Mouse (Mus musculus) olfactory bulb, adult 2 months (tissue): ENCODE measurements around the gene Adh1.

ENCODE experiments used
- CTCF ChIP-seq: fragments of 200-500 bp; IDR thresholded peaks from 2 replicates; pipeline ENCODE4 v1.5.1; 2012; ENCODE audit warnings: low read depth, mild to moderate bottlenecking, low read length, moderate library complexity; ENCODE audit not compliant: insufficient read depth
- POLR2A ChIP-seq: fragments of 200-500 bp; IDR thresholded peaks from 2 replicates; pipeline ENCODE4 v1.6.1; 2012; ENCODE audit warnings: mild to moderate bottlenecking, low read depth, low read length, moderate library complexity; ENCODE audit not compliant: insufficient read depth

DNA sequence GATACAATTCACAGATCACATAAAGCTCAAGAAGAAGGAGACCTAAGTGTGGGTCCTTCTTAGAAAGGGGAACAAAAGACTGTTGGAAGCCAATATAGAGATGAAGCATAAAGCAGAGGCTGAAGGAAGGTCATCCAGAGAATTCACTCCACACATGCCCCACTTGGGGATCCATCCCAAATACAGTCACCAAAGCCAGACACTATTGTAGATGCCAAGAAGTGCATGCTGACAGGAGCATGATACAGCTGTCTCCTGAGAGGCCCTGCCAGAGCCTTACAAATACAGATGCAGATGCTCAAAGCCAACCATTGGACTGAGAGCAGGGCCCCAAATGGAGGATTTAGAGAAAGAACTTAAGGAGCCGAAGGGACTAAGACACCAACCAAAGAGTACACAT is 23.0 kb downstream of the Adh1 start:
- TF ChIP-seq POLR2A: no peak
- TF ChIP-seq CTCF: no peak
